Mouse (Mus musculus) neutrophil, adult 5-6 weeks (primary cell): Measurements from ENCODE around the gene Trmt44. TPM values are rescaled to one million over a fixed set of nuclear protein-coding genes. Genes with fewer than 3 reads are reported as not detected.

Source experiments
- total RNA-seq: library from RNA; stranded (forward); fragments of 200-1000 nt; gene quantifications from 2 replicates; pipeline ENCODE4 v1.2.3, GENCODE M21; 2017

Gene Trmt44
- total RNA-seq, 1 experiment from 2014 or later = 9.7 TPM

Other genes with a start within 250 kb of the Trmt44 start
- gene Hmx1, start 186.0 kb downstream of the Trmt44 start, total RNA-seq = not detected in 2 replicates
- not detected in 2 replicates for gene Cpz, start 49.4 kb downstream of the Trmt44 start, total RNA-seq
- 88.3 and 98.8 TPM in 2 replicates for gene Acox3, start 8.0 kb upstream of the Trmt44 start, total RNA-seq
- not detected in 2 replicates for gene Htra3, start 104.7 kb upstream of the Trmt44 start, total RNA-seq
- 11.3 and 11.8 TPM in 2 replicates for gene Sh3tc1, start 164.9 kb upstream of the Trmt44 start, total RNA-seq
- not detected in 2 replicates for gene Ablim2, start 182.8 kb upstream of the Trmt44 start, total RNA-seq